Mouse (Mus musculus) intestine, postnatal 0 days (tissue): Measurements from ENCODE around the gene Kcnc4. TPM values are rescaled to one million over a fixed set of nuclear protein-coding genes. Genes with fewer than 3 reads are reported as not detected.

Experiments
- ATAC-seq: fragments of 200-750 bp; cut with Nextera tagmentation; 2 replicates; pipeline ENCODE4 v1.8.0; 2017; ENCODE audit warnings: mild to moderate bottlenecking, moderate TSS enrichment, moderate library complexity
- H3K27ac ChIP-seq: fragments of 300-500 bp; sonication (generic); 2 replicates; pipeline ENCODE4 v1.5.1; 2014; ENCODE audit warnings: mild to moderate bottlenecking, low read depth, low read length, moderate library complexity
- H3K27me3 ChIP-seq: fragments of 300-500 bp; sonication (generic); replicated peaks from 2 replicates; pipeline ENCODE4 v1.6.1; 2014; ENCODE audit warnings: low read length, mixed read lengths; ENCODE audit not compliant: control insufficient read depth, insufficient read depth
- H3K36me3 ChIP-seq: fragments of 300-500 bp; sonication (generic); 2 replicates; pipeline ENCODE4 v1.6.1; 2014; ENCODE audit warnings: mild to moderate bottlenecking, moderate library complexity; ENCODE audit not compliant: control insufficient read depth, insufficient read depth
- H3K4me1 ChIP-seq: fragments of 300-500 bp; sonication (generic); replicated peaks from 2 replicates; pipeline ENCODE4 v1.6.1; 2014; ENCODE audit warnings: antibody characterized with exemption, low read length, mixed read lengths; ENCODE audit not compliant: control insufficient read depth, insufficient read depth
- H3K4me2 ChIP-seq: fragments of 300-500 bp; sonication (generic); replicated peaks from 2 replicates; pipeline ENCODE4 v1.6.1; 2014; ENCODE audit warnings: low read depth, mild to moderate bottlenecking, moderate library complexity
- H3K4me3 ChIP-seq: fragments of 300-500 bp; sonication (generic); 2 replicates; pipeline ENCODE4 v1.5.1; 2014; ENCODE audit warnings: low read depth, low read length
- H3K9ac ChIP-seq: fragments of 300-500 bp; sonication (generic); 2 replicates; pipeline ENCODE4 v1.6.1; 2014; ENCODE audit warnings: mild to moderate bottlenecking, low read depth, low read length
- H3K9me3 ChIP-seq: fragments of 300-500 bp; sonication (generic); 2 replicates; pipeline ENCODE4 v1.6.1; 2016; ENCODE audit warnings: mixed run types; ENCODE audit not compliant: control insufficient read depth
- CTCF ChIP-seq: sonication (generic); IDR thresholded peaks from 2 replicates; pipeline ENCODE4 v1.5.1; 2016; ENCODE audit warnings: low read depth, mild to moderate bottlenecking, control low read depth, antibody characterized with exemption, moderate library complexity
- WGBS: fragments of 180-500 bp; shearing (Covaris S2); extraction: QIAGEN DNeasy Blood & Tissue Kit; methylation state at CpG from one replicate; pipeline ENCODE4 v1.1.7; 2014; 5-methylcytosine and 5-hydroxymethylcytosine counted together
- polyA plus RNA-seq: library from polyadenylated mRNA; unstranded; fragments of >200 nt; fragmentation: Nextera tagmentation; extraction: Ambion mirVana; gene quantifications from 2 replicates; pipeline ENCODE4 v1.2.1, GENCODE M21; 2015

The Kcnc4 gene
- polyA plus RNA-seq, 1 experiment from 2014 or later, result 0.07 TPM

- TF ChIP-seq CTCF, result no peak
- H3K27ac ChIP-seq, result no peak overlapping the region
- WGBS, result 85% methylated on average over 2 of the region's 2 CpGs
- H3K9me3 ChIP-seq, result no peaks in the 10 kb centered on the region
- H3K4me2 ChIP-seq, result no peak overlapping the region
- H3K4me3 ChIP-seq, result no peak overlapping the region
- no peaks in the 10 kb centered on the region for H3K4me1 ChIP-seq
- no peaks in the 10 kb centered on the region for H3K27me3 ChIP-seq
- H3K36me3 ChIP-seq, result no peaks in the 10 kb centered on the region
- H3K9ac ChIP-seq, result no peak overlapping the region
- ATAC-seq, result no peak
Observed at GRCm38 (mm10) chr3:107503716-107504115, 44.4 kb upstream of the Kcnc4 start.

DNA sequence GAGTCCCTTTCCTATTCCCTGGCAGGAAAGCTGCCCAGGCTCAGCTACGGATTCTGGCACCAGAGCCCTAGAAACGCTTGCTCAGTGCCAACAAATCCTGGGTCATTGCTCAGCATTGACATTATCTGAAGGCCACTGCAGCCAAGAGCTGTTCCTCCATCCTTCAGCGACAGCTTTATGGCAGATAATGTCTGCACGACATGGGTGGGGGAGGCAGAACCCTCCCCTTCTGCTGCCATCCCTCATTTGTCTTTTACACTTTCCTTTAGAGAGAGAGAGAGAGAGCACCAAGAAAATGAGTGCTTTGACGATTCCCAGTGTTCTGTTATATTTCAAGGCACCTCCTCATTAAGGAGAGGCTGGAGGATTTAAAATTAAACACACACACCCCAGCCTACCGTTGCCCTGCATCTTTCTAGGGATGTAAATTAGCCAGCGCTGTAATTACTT is 42.4 kb upstream of the Kcnc4 start:
- ATAC-seq, result no peak
- 35% methylated on average over 7 of the region's 7 CpGs for WGBS
- no peak for TF ChIP-seq CTCF

GRCm38 (mm10) chr3:107500301-107500700 is 40.9 kb upstream of the Kcnc4 start:
- Histone ChIP-seq H3K9ac (no peak overlapping the region), H3K36me3 (no peaks in the 10 kb centered on the region), H3K4me1 (no peaks in the 10 kb centered on the region), H3K27ac (no peak overlapping the region), H3K4me3 (no peak overlapping the region), H3K9me3 (no peaks in the 10 kb centered on the region), H3K27me3 (no peaks in the 10 kb centered on the region), H3K4me2 (no peak overlapping the region)
- TF ChIP-seq CTCF, result no peak
- WGBS, result 96% methylated on average over 11 of the region's 11 CpGs
- no peak for ATAC-seq

More for the DNA sequence above, 42.4 kb upstream of the Kcnc4 start:
- Histone ChIP-seq H3K27me3 (no peaks in the 10 kb centered on the region), H3K4me1 (no peaks in the 10 kb centered on the region), H3K9ac (no peak overlapping the region), H3K4me2 (no peak overlapping the region), H3K27ac (no peak overlapping the region), H3K36me3 (no peaks in the 10 kb centered on the region), H3K9me3 (no peaks in the 10 kb centered on the region), H3K4me3 (no peak overlapping the region)

DNA sequence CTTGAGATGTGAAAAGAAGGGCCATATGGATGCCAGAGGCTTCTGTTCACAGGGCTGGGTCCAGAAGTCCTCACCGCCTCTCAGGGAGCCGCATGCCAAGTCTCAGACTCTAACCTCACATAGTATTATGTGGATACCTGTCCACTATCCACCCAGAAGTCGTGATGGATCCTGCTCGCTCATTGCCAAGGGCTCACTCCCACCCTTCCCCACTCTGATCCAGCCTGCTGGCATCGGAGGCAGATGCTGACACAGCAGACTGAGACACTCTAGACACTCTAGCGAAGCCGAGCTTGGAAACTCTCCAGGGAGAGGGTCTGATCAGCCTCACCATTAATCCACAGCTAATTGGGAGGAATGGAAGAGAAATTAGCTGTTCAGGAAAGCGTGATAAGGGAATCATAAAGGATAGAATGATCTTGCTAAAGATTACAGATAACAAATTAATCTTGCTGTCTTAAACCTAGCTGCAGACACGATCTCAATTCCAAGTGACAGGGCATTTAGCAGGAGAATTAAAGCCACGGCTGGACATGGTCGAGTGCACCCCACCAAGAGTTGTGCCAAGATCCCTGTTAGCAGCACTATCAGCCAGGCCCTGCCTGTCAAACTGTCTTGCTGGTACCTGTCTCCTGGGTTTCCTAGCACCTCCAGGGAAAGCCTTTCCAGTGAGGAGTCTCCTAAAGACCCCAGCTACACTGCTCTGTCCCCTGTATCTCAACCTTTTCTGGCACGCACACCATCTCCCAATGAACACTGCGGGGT is 36.9 kb upstream of the Kcnc4 start:
- TF ChIP-seq CTCF, result no peak
- no peaks in the 10 kb centered on the region for H3K36me3 ChIP-seq
- WGBS, result 72% methylated on average over 13 of the region's 13 CpGs
- H3K4me2 ChIP-seq, result no peak overlapping the region
- H3K27me3 ChIP-seq, result no peaks in the 10 kb centered on the region
- H3K4me3 ChIP-seq, result no peak overlapping the region
- no peak overlapping the region for H3K27ac ChIP-seq
- no peaks in the 10 kb centered on the region for H3K9me3 ChIP-seq
- H3K9ac ChIP-seq, result no peak overlapping the region
- ATAC-seq, result no peak
- no peaks in the 10 kb centered on the region for H3K4me1 ChIP-seq

GRCm38 (mm10) chr3:107495524-107495923 is 36.2 kb upstream of the Kcnc4 start:
- no peak for ATAC-seq
- H3K27me3 ChIP-seq, result no peaks in the 10 kb centered on the region
- H3K4me1 ChIP-seq, result no peaks in the 10 kb centered on the region
- 93% methylated on average over 6 of the region's 6 CpGs for WGBS
- no peak for TF ChIP-seq CTCF
- no peak overlapping the region for H3K9ac ChIP-seq
- H3K4me2 ChIP-seq, result no peak overlapping the region
- H3K9me3 ChIP-seq, result no peaks in the 10 kb centered on the region
- H3K4me3 ChIP-seq, result no peak overlapping the region
- no peak overlapping the region for H3K27ac ChIP-seq
- H3K36me3 ChIP-seq, result no peaks in the 10 kb centered on the region

DNA sequence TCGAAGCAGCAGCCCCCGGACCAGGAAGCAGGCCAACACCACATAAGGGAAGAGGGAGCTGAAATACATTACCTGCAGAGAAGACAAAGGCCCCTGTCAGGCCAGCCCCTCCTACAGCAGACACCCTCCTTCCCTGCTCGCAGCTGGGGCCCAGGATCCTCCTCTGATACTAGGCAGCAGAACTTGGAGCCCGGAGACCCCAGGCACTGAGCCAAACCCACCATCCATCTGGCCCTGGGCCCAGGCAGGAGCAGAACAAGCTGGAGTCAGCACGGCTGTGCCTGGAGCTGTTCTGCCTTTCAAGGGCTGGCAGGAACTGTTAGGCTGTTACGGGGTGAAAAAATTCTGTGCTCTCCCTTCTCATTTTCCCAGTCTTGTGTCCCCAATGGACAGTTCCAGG is 32.1 kb upstream of the Kcnc4 start:
- Histone ChIP-seq H3K9me3 (no peaks in the 10 kb centered on the region), H3K4me3 (no peak overlapping the region), H3K4me1 (no peaks in the 10 kb centered on the region), H3K27me3 (no peaks in the 10 kb centered on the region; the same call in 1 of the 2 replicates), H3K36me3 (no peaks in the 10 kb centered on the region), H3K9ac (no peak overlapping the region), H3K4me2 (no peak overlapping the region), H3K27ac (no peak overlapping the region)
- WGBS, result 48% methylated on average over 6 of the region's 6 CpGs
- no peak; the same call in 1 of the 2 replicates for ATAC-seq
- TF ChIP-seq CTCF, result no peak
